Mouse (Mus musculus): Measurements from ENCODE around the gene Soga1.

DNA sequence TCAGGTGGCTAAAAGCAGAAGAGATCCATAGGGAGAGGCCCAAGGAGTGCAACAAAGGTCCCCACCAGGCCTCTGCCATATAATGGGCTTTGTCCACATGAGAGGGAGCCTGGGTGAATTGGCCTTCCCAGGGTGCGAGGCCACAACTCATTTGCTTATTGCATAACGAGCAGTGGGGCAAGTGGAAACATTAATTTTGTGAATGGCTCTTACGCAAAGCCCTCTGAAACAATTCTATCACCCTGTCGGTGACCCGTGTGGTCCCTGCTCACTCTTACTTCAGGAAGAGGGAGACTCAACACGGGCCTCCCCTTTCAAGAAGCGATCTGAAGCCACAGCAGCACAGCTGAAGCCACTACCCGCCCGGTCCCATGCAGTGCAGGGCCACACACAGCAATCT is 41.8 kb downstream of the Soga1 start:
- TF ChIP-seq CTCF (IDR thresholded peaks at IDR 0.05; ENCODE audit: low read depth) (no peak), EP300 (IDR thresholded peaks at IDR 0.05; ENCODE audit: low read depth) (no peak)

All from liver, embryonic 14.5 days (tissue).